Mouse (Mus musculus): ENCODE measurements around the gene Atp11b.

DNA sequence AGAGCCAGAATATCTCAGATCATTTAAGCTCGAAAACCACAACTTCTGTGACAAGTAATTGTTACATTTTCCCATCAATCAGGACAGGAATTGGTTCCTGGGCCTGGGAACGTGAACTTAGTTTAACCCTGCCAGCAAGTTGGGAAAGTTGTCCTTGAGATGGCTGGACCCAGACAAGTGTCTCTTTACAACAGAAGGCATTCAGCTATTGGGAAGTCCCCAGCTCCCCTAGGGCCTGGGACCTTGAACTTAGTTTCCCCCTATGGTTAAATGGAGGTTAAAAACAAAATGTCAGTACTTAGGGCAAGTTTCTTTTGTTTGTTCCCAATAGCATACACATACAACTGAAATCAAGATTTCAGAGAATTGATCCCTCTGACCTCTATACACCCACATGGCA is 2.2 kb upstream of the Atp11b start:
- TF ChIP-seq POLR2A (IDR thresholded peaks at IDR 0.05; ENCODE audit: extremely low read depth, insufficient read depth, low read length) (no peak), CTCF (IDR thresholded peaks at IDR 0.05; ENCODE audit: extremely low read depth, insufficient read depth, low read length) (no peak)
